Mouse (Mus musculus): ENCODE data around the gene Olfr866. TPM values are rescaled to one million over a fixed set of nuclear protein-coding genes. Genes with fewer than 3 reads are reported as not detected.

Gene Olfr866
- not detected for total RNA-seq (2018; cell fraction: chromatin; rRNA removed)
- total RNA-seq (2018; cell fraction: cytosol; rRNA removed): not detected
- not detected for total RNA-seq (2018; cell fraction: nucleus; rRNA removed)
- polyA plus RNA-seq (2018): not detected in 3 replicates

DNA sequence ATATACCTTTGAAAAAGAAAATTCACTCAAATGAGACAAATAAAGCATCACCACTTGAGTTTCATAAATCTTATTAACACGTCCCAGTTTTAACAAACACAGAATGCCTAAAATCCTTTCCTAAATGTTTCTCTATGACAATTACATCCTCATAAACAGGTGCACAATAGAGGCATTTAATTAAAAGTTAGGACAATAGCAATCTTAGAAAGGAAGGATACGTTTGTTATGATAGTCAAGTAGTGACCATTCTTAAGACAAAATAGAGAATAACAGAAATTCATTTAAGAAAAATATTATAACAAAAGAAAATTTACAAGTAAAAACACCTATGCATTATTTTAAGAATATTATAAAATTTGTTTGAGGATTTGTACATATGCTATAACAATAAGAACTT is at the start of gene Olfr866:
Gene Olfr866, minus strand, starts transcription at position 101 of the 400 bp plus-strand sequence.
- H3K79me2 ChIP-seq (ENCODE audit: inconsistent target): no peaks in the 10 kb centered on the region
- H3K36me3 ChIP-seq (ENCODE audit: inconsistent target): no peaks in the 10 kb centered on the region
- H3K4me3 ChIP-seq (ENCODE audit: inconsistent target): no peak within 1 kb of the TSS
- 70% methylated on average over 2 of the region's 2 CpGs for WGBS (ENCODE audit: missing documents)
- no peak within 1 kb of the TSS for H3K27ac ChIP-seq

- Histone ChIP-seq H3K27ac (no peak overlapping the region), H3K36me3 (ENCODE audit: inconsistent target) (no peaks in the 10 kb centered on the region), H3K79me2 (ENCODE audit: inconsistent target) (no peaks in the 10 kb centered on the region), H3K4me3 (ENCODE audit: inconsistent target) (no peak overlapping the region)
- 79% methylated on average over 7 of the region's 7 CpGs for WGBS (ENCODE audit: missing documents)
Measured at GRCm38 (mm10) chr9:20073523-20074177, 45.8 kb upstream of the Olfr866 start.

DNA sequence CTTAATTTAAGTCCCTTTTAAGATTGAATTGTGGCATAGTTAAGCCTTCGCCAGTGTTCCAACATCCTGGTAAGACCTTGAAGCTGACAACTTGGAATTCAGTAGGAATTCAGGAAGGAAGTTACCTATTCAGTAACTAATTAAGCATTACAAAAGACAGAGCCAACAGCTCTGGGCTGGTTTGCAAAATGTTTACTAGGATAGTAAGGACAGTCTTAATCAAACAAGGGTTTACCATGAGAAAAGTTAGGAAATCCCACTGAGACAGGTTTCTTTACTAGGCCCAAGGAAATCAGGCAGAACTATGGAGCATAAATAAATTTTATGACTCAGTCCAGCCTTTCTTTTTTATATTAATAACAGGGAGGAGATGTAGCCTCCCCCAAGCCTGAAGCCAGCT is 43.5 kb upstream of the Olfr866 start:
- no peak overlapping the region for H3K27ac ChIP-seq
- H3K36me3 ChIP-seq (ENCODE audit: inconsistent target): no peaks in the 10 kb centered on the region
- WGBS (ENCODE audit: missing documents): 89% methylated on average over 1 of the region's 1 CpGs
- no peak overlapping the region for H3K4me3 ChIP-seq (ENCODE audit: inconsistent target)
- no peaks in the 10 kb centered on the region for H3K79me2 ChIP-seq (ENCODE audit: inconsistent target)

GRCm38 (mm10) chr9:20070236-20070635 is 42.4 kb upstream of the Olfr866 start:
- 68% methylated on average over 3 of the region's 3 CpGs for WGBS (ENCODE audit: missing documents)
- Histone ChIP-seq H3K36me3 (ENCODE audit: inconsistent target) (no peaks in the 10 kb centered on the region), H3K27ac (no peak overlapping the region), H3K79me2 (ENCODE audit: inconsistent target) (no peaks in the 10 kb centered on the region), H3K4me3 (ENCODE audit: inconsistent target) (no peak overlapping the region)

DNA sequence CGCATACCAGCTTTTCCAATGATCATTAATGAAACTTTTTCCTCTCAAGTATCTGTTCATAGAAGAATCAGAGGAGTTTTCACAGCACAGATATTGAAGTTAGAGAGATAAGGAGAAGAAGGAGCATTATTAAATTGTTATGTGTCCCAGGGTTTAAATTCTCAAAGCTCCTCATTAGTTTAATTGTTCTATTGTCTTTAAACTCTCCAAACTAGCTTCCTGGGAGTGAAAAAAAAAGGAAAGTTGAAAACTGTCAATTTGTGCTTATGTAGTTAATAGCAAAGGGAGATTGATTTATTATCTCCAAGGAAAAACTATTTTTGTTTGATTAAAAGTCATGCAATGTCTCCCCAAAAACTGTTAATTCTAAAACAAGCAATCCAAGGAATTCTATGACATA is 29.6 kb upstream of the Olfr866 start, which contains the start of gene Olfr867:
Gene Olfr867, minus strand, starts transcription at position 101 of the 400 bp plus-strand sequence.
- Histone ChIP-seq H3K4me3 (ENCODE audit: inconsistent target) (no peak within 1 kb of the TSS), H3K27ac (no peak within 1 kb of the TSS), H3K36me3 (ENCODE audit: inconsistent target) (no peaks in the 10 kb centered on the region), H3K79me2 (ENCODE audit: inconsistent target) (no peaks in the 10 kb centered on the region)
- WGBS (ENCODE audit: missing documents): 75% methylated on average over 1 of the region's 1 CpGs

- H3K79me2 ChIP-seq (ENCODE audit: inconsistent target): no peaks in the 10 kb centered on the region
- H3K27ac ChIP-seq: no peak overlapping the region
- WGBS (ENCODE audit: missing documents): 82% methylated on average over 3 of the region's 3 CpGs
- H3K4me3 ChIP-seq (ENCODE audit: inconsistent target): no peak overlapping the region
- H3K36me3 ChIP-seq (ENCODE audit: inconsistent target): no peaks in the 10 kb centered on the region
Measured at GRCm38 (mm10) chr9:20047964-20048363, 20.1 kb upstream of the Olfr866 start.

Other genes with a start within 250 kb of the Olfr866 start
- not detected in 3 replicates for gene Olfr58, start 247.8 kb downstream of the Olfr866 start, polyA plus RNA-seq (2018)
- not detected in 3 replicates for gene Olfr859, start 223.1 kb downstream of the Olfr866 start, polyA plus RNA-seq (2018)
- not detected in 3 replicates for gene Olfr860, start 178.3 kb downstream of the Olfr866 start, polyA plus RNA-seq (2018)
- gene Olfr862, start 140.0 kb downstream of the Olfr866 start, polyA plus RNA-seq (2018): not detected in 3 replicates
- 0.02 to 0.16 TPM (median 0.06 TPM) in 3 replicates for gene Olfr77, start 111.2 kb downstream of the Olfr866 start, polyA plus RNA-seq (2018)
- not detected in 3 replicates for gene Olfr867, start 29.5 kb upstream of the Olfr866 start, polyA plus RNA-seq (2018)
- gene Olfr868, start 70.6 kb upstream of the Olfr866 start, polyA plus RNA-seq (2018): not detected in 3 replicates
- gene Olfr869, start 101.0 kb upstream of the Olfr866 start, polyA plus RNA-seq (2018): not detected in 3 replicates
- not detected in 3 replicates for gene Olfr870, start 146.0 kb upstream of the Olfr866 start, polyA plus RNA-seq (2018)
- not detected in 3 replicates for gene Olfr871, start 184.2 kb upstream of the Olfr866 start, polyA plus RNA-seq (2018)
- gene Olfr872, start 209.1 kb upstream of the Olfr866 start, polyA plus RNA-seq (2018): not detected in 3 replicates

Data from macrophage (primary cell).